8 mouse cellular contexts compared by ENCODE assay signal in the genomic region with DNA sequence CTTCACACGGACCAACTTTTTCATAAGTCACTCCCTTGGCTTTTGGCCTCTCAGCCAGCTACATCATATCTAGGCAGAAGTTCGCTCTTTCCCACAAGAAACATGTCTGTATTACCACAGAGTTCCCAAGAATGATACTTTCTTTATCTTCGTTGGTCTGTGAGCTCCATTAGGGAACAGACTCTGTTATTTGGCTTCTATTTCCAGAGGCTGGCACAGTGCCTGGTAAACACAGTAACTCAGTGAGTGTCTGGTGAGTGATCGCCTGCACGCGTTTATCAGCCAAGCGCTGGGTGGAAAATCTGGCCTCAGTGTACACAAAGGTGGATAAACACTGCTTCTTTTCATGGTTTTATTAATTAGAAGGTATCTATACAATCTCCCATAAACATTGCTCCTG. TPM values are rescaled to one million over a fixed set of nuclear protein-coding genes. Genes with fewer than 3 reads are reported as not detected.
DNase-seq lines count a peak whose midpoint lies in the region; ATAC-seq and TF ChIP-seq lines count a peak whose summit lies in the region.

No protein-coding gene starts in this region.

- DNase-seq in hindbrain, embryonic 11.5 days (ENCODE audit: low spot score), result no peak
- peak; percentile 90 to 92 for DNase-seq in heart, adult 18-20 months
- peak; percentile 82 for DNase-seq in kidney, postnatal 10 days
- peak; percentile 89 for DNase-seq in lung, postnatal 0 days (ENCODE audit: low spot score)
- peak; percentile 72 for DNase-seq in stomach, postnatal 0 days (ENCODE audit: low spot score)

- H3K9me3 ChIP-seq in hindbrain, embryonic 13.5 days, result no peaks in the 10 kb centered on the region
- H3K9me3 ChIP-seq in hindbrain, embryonic 11.5 days (ENCODE audit: control insufficient read depth, low read length), result no peaks in the 10 kb centered on the region
- no peaks in the 10 kb centered on the region for H3K9me3 ChIP-seq in lung, postnatal 0 days (ENCODE audit: low read length)
- no peaks in the 10 kb centered on the region for H3K9me3 ChIP-seq in stomach, postnatal 0 days (ENCODE audit: control insufficient read depth, low read length)

- no peak for TF ChIP-seq CTCF in lung, postnatal 0 days (IDR thresholded peaks at IDR 0.05)
- no peak for TF ChIP-seq CTCF in stomach, postnatal 0 days (IDR thresholded peaks at IDR 0.05; ENCODE audit: low read depth)

- H3K4me3 ChIP-seq in hindbrain, embryonic 13.5 days, result 0 out of 2 replicates have a peak overlapping the region, but pooled peaks have one; percentile 9
- no peak overlapping the region for H3K4me3 ChIP-seq in hindbrain, embryonic 11.5 days (ENCODE audit: low read depth, low read length)
- H3K4me3 ChIP-seq in brown adipose tissue, adult 24 weeks (ENCODE audit: insufficient read depth, low read depth, low read length), result peak overlapping the region; percentile 37
- no peak overlapping the region for H3K4me3 ChIP-seq in lung, postnatal 0 days (ENCODE audit: low read depth, low read length)
- peak overlapping the region; percentile 13; the same call in 1 of the 2 replicates for H3K4me3 ChIP-seq in stomach, postnatal 0 days (ENCODE audit: low read depth, low read length)

- peak overlapping the region; percentile 37 for H3K4me2 ChIP-seq in hindbrain, embryonic 13.5 days
- no peak overlapping the region for H3K4me2 ChIP-seq in hindbrain, embryonic 11.5 days (replicated peaks; ENCODE audit: low read depth, low read length)
- H3K4me2 ChIP-seq in lung, postnatal 0 days (replicated peaks; ENCODE audit: low read depth, low read length), result peak overlapping the region; percentile 36
- peak overlapping the region; percentile 37 for H3K4me2 ChIP-seq in stomach, postnatal 0 days (replicated peaks; ENCODE audit: low read depth)

- WGBS in hindbrain, embryonic 13.5 days, result 41% methylated on average over 7 of the region's 7 CpGs
- 78% methylated on average over 7 of the region's 7 CpGs for WGBS in hindbrain, embryonic 11.5 days
- 19% methylated on average over 7 of the region's 7 CpGs for WGBS in lung, postnatal 0 days
- WGBS in stomach, postnatal 0 days, result 8% methylated on average over 7 of the region's 7 CpGs

- peak overlapping the region; percentile 83 for H3K27ac ChIP-seq in hindbrain, embryonic 13.5 days
- H3K27ac ChIP-seq in hindbrain, embryonic 11.5 days (ENCODE audit: low read depth, low read length), result no peak overlapping the region
- peak overlapping the region; percentile 77 for H3K27ac ChIP-seq in brown adipose tissue, adult 24 weeks (replicated peaks; ENCODE audit: low read depth, low read length)
- H3K27ac ChIP-seq in lung, postnatal 0 days (ENCODE audit: low read length), result 0 out of 2 replicates have a peak overlapping the region, but pooled peaks have one; percentile 57
- H3K27ac ChIP-seq in stomach, postnatal 0 days (replicated peaks), result peak overlapping the region; percentile 58

- peaks cover 65% of the 10 kb centered on the region for H3K4me1 ChIP-seq in hindbrain, embryonic 13.5 days (replicated peaks)
- no peaks in the 10 kb centered on the region for H3K4me1 ChIP-seq in hindbrain, embryonic 11.5 days (replicated peaks; ENCODE audit: control insufficient read depth, insufficient read depth, low read length)
- peaks cover 2% of the 10 kb centered on the region for H3K4me1 ChIP-seq in brown adipose tissue, adult 24 weeks (ENCODE audit: control insufficient read depth, insufficient read depth, insufficient read length, low read length)
- peaks cover 10% of the 10 kb centered on the region for H3K4me1 ChIP-seq in lung, postnatal 0 days (ENCODE audit: insufficient read depth, low read depth, low read length)
- peaks cover 6% of the 10 kb centered on the region; the same call in 1 of the 2 replicates for H3K4me1 ChIP-seq in stomach, postnatal 0 days (replicated peaks; ENCODE audit: control insufficient read depth, insufficient read depth)

- TF ChIP-seq EP300 in lung, postnatal 0 days (IDR thresholded peaks at IDR 0.05), result no peak; the same call in 1 of the 2 replicates
- TF ChIP-seq EP300 in stomach, postnatal 0 days (optimal IDR thresholded peaks at IDR 0.05), result no peak

- peaks cover 5% of the 10 kb centered on the region; the same call in 1 of the 2 replicates for H3K36me3 ChIP-seq in hindbrain, embryonic 13.5 days
- H3K36me3 ChIP-seq in hindbrain, embryonic 11.5 days (ENCODE audit: control insufficient read depth, insufficient read depth, low read length), result no peaks in the 10 kb centered on the region
- H3K36me3 ChIP-seq in lung, postnatal 0 days (ENCODE audit: insufficient read depth, low read length), result no peaks in the 10 kb centered on the region
- no peaks in the 10 kb centered on the region for H3K36me3 ChIP-seq in stomach, postnatal 0 days (ENCODE audit: control insufficient read depth, insufficient read depth, low read length)

- H3K27me3 ChIP-seq in hindbrain, embryonic 13.5 days, result no peaks in the 10 kb centered on the region
- no peaks in the 10 kb centered on the region for H3K27me3 ChIP-seq in hindbrain, embryonic 11.5 days (ENCODE audit: control insufficient read depth, insufficient read depth, low read length)
- H3K27me3 ChIP-seq in lung, postnatal 0 days (replicated peaks; ENCODE audit: insufficient read depth, low read length), result no peaks in the 10 kb centered on the region
- H3K27me3 ChIP-seq in stomach, postnatal 0 days (ENCODE audit: control insufficient read depth, insufficient read depth, low read length), result no peaks in the 10 kb centered on the region

- ATAC-seq in hindbrain, embryonic 13.5 days (ENCODE audit: low FRiP score), result no peak
- no peak for ATAC-seq in hindbrain, embryonic 11.5 days (ENCODE audit: low FRiP score)
- peak; percentile 64 for ATAC-seq in lung, postnatal 0 days
- peak; percentile 37; the same call in 1 of the 2 replicates for ATAC-seq in stomach, postnatal 0 days (ENCODE audit: low FRiP score, low TSS enrichment)
- ATAC-seq in megakaryocyte-erythroid progenitor cell, adult 5-6 weeks (replicated peaks; ENCODE audit: low FRiP score, low TSS enrichment, poor library complexity, severe bottlenecking), result no peak

- H3K9ac ChIP-seq in hindbrain, embryonic 13.5 days, result 0 out of 2 replicates have a peak overlapping the region, but pooled peaks have one; percentile 35
- no peak overlapping the region for H3K9ac ChIP-seq in hindbrain, embryonic 11.5 days (ENCODE audit: low read depth, low read length)
- H3K9ac ChIP-seq in lung, postnatal 0 days (replicated peaks; ENCODE audit: low read depth), result no peak overlapping the region
- H3K9ac ChIP-seq in stomach, postnatal 0 days (ENCODE audit: low read length), result 0 out of 2 replicates have a peak overlapping the region, but pooled peaks have one; percentile 18

RNA-seq across cellular contexts. Expression of a gene that starts 15.9 kb away (rescaled TPM):
- polyA plus RNA-seq in hindbrain, embryonic 13.5 days (2015; fragmentation: Nextera tagmentation; extraction: Ambion mirVana), result 35.0 and 36.4 TPM in 2 replicates
- 25.2 and 31.0 TPM in 2 replicates for polyA plus RNA-seq in hindbrain, embryonic 11.5 days (2014; fragmentation: Nextera tagmentation; extraction: Ambion mirVana)
- 5.3 and 9.5 TPM in 2 replicates for polyA plus RNA-seq in brown adipose tissue, adult 24 weeks (2012; ENCODE audit: insufficient read depth, insufficient read length, missing spikeins)
- 1 to 10 TPM; 3.0 to 4.1 TPM for total RNA-seq in heart, adult 18-20 months (2021)
- 5.4 and 7.5 TPM in 2 replicates for polyA plus RNA-seq in lung, postnatal 0 days (2015; fragmentation: Nextera tagmentation; extraction: Ambion mirVana)
- polyA plus RNA-seq in stomach, postnatal 0 days (2015; fragmentation: Nextera tagmentation; extraction: Ambion mirVana), result 6.6 and 6.9 TPM in 2 replicates
- not detected in 2 replicates for total RNA-seq in megakaryocyte-erythroid progenitor cell, adult 5-6 weeks (2014; fragmentation: Nextera tagmentation)
- not detected in 2 replicates for total RNA-seq in megakaryocyte-erythroid progenitor cell, adult 5-6 weeks (2017)

RNA-seq across cellular contexts. Expression of a gene that starts 22.9 kb away (rescaled TPM):
- polyA plus RNA-seq in hindbrain, embryonic 13.5 days (2015; fragmentation: Nextera tagmentation; extraction: Ambion mirVana), result 1.1 and 1.9 TPM in 2 replicates
- 1.3 and 1.7 TPM in 2 replicates for polyA plus RNA-seq in hindbrain, embryonic 11.5 days (2014; fragmentation: Nextera tagmentation; extraction: Ambion mirVana)
- 2.7 and 5.0 TPM in 2 replicates for polyA plus RNA-seq in brown adipose tissue, adult 24 weeks (2012; ENCODE audit: insufficient read depth, insufficient read length, missing spikeins)
- 1 to 10 TPM; 2.2 to 2.6 TPM for total RNA-seq in heart, adult 18-20 months (2021)
- 28.5 and 29.8 TPM in 2 replicates for polyA plus RNA-seq in lung, postnatal 0 days (2015; fragmentation: Nextera tagmentation; extraction: Ambion mirVana)
- 22.3 and 22.4 TPM in 2 replicates for polyA plus RNA-seq in stomach, postnatal 0 days (2015; fragmentation: Nextera tagmentation; extraction: Ambion mirVana)
- total RNA-seq in megakaryocyte-erythroid progenitor cell, adult 5-6 weeks (2014; fragmentation: Nextera tagmentation), result not detected in 2 replicates
- not detected in 2 replicates for total RNA-seq in megakaryocyte-erythroid progenitor cell, adult 5-6 weeks (2017)

RNA-seq across cellular contexts. Expression of a gene that starts 27.7 kb away (rescaled TPM):
- 10.7 and 11.3 TPM in 2 replicates for polyA plus RNA-seq in hindbrain, embryonic 13.5 days (2015; fragmentation: Nextera tagmentation; extraction: Ambion mirVana)
- polyA plus RNA-seq in hindbrain, embryonic 11.5 days (2014; fragmentation: Nextera tagmentation; extraction: Ambion mirVana), result 5.9 and 7.4 TPM in 2 replicates
- polyA plus RNA-seq in brown adipose tissue, adult 24 weeks (2012; ENCODE audit: insufficient read depth, insufficient read length, missing spikeins), result 145 and 189 TPM in 2 replicates
- 1,000 to 10,000 TPM; 3,376 to 3,486 TPM for total RNA-seq in heart, adult 18-20 months (2021)
- 442 and 571 TPM in 2 replicates for polyA plus RNA-seq in lung, postnatal 0 days (2015; fragmentation: Nextera tagmentation; extraction: Ambion mirVana)
- 147 and 174 TPM in 2 replicates for polyA plus RNA-seq in stomach, postnatal 0 days (2015; fragmentation: Nextera tagmentation; extraction: Ambion mirVana)
- not detected in 2 replicates for total RNA-seq in megakaryocyte-erythroid progenitor cell, adult 5-6 weeks (2014; fragmentation: Nextera tagmentation)
- total RNA-seq in megakaryocyte-erythroid progenitor cell, adult 5-6 weeks (2017), result not detected in 2 replicates

RNA-seq across cellular contexts. Expression of a gene that starts 28.7 kb away (rescaled TPM):
- polyA plus RNA-seq in hindbrain, embryonic 13.5 days (2015; fragmentation: Nextera tagmentation; extraction: Ambion mirVana), result 1.3 and 1.7 TPM in 2 replicates
- 1.9 and 2.4 TPM in 2 replicates for polyA plus RNA-seq in hindbrain, embryonic 11.5 days (2014; fragmentation: Nextera tagmentation; extraction: Ambion mirVana)
- 1.8 and 5.9 TPM in 2 replicates for polyA plus RNA-seq in brown adipose tissue, adult 24 weeks (2012; ENCODE audit: insufficient read depth, insufficient read length, missing spikeins)
- 100 to 1,000 TPM; 136 to 143 TPM for total RNA-seq in heart, adult 18-20 months (2021)
- 30.8 and 32.4 TPM in 2 replicates for polyA plus RNA-seq in lung, postnatal 0 days (2015; fragmentation: Nextera tagmentation; extraction: Ambion mirVana)
- 21.6 and 23.4 TPM in 2 replicates for polyA plus RNA-seq in stomach, postnatal 0 days (2015; fragmentation: Nextera tagmentation; extraction: Ambion mirVana)
- total RNA-seq in megakaryocyte-erythroid progenitor cell, adult 5-6 weeks (2014; fragmentation: Nextera tagmentation), result not detected in 2 replicates
- total RNA-seq in megakaryocyte-erythroid progenitor cell, adult 5-6 weeks (2017), result not detected in 2 replicates

RNA-seq across cellular contexts. Expression of a gene that starts 44.6 kb away (rescaled TPM):
- 11.5 and 12.3 TPM in 2 replicates for polyA plus RNA-seq in hindbrain, embryonic 13.5 days (2015; fragmentation: Nextera tagmentation; extraction: Ambion mirVana)
- 13.4 and 15.5 TPM in 2 replicates for polyA plus RNA-seq in hindbrain, embryonic 11.5 days (2014; fragmentation: Nextera tagmentation; extraction: Ambion mirVana)
- polyA plus RNA-seq in brown adipose tissue, adult 24 weeks (2012; ENCODE audit: insufficient read depth, insufficient read length, missing spikeins), result 5.1 and 9.2 TPM in 2 replicates
- total RNA-seq in heart, adult 18-20 months (2021), result 1 to 10 TPM; 4.1 to 5.8 TPM
- 10.2 and 12.1 TPM in 2 replicates for polyA plus RNA-seq in lung, postnatal 0 days (2015; fragmentation: Nextera tagmentation; extraction: Ambion mirVana)
- polyA plus RNA-seq in stomach, postnatal 0 days (2015; fragmentation: Nextera tagmentation; extraction: Ambion mirVana), result 7.2 and 8.3 TPM in 2 replicates
- total RNA-seq in megakaryocyte-erythroid progenitor cell, adult 5-6 weeks (2014; fragmentation: Nextera tagmentation), result 12.7 and 21.0 TPM in 2 replicates
- 10.5 and 10.8 TPM in 2 replicates for total RNA-seq in megakaryocyte-erythroid progenitor cell, adult 5-6 weeks (2017)

Comparison
In these comparisons a context has a peak if more than half of its experiments do, and no peak if none do; other contexts are left out.
1. H3K4me3 ChIP-seq: peak in hindbrain, embryonic 13.5 days (single experiment), brown adipose tissue, adult 24 weeks (single experiment) and stomach, postnatal 0 days (single experiment); none in hindbrain, embryonic 11.5 days (single experiment) and lung, postnatal 0 days (single experiment).
2. H3K9ac ChIP-seq: peak in hindbrain, embryonic 13.5 days (single experiment) and stomach, postnatal 0 days (single experiment); none in hindbrain, embryonic 11.5 days (single experiment) and lung, postnatal 0 days (single experiment).
3. ATAC-seq: peak in lung, postnatal 0 days (single experiment) and stomach, postnatal 0 days (single experiment); none in hindbrain, embryonic 13.5 days (single experiment), hindbrain, embryonic 11.5 days (single experiment) and megakaryocyte-erythroid progenitor cell, adult 5-6 weeks (single experiment).
4. RNA of a gene that starts 27.7 kb away (polyA plus RNA-seq): 442 to 571 TPM in lung, postnatal 0 days, 147 to 174 TPM in stomach, postnatal 0 days and 145 to 189 TPM in brown adipose tissue, adult 24 weeks; 10.7 to 11.3 TPM in hindbrain, embryonic 13.5 days and 5.9 to 7.4 TPM in hindbrain, embryonic 11.5 days; every median in the first group is over 10 times any median in the second.